Mouse (Mus musculus): ENCODE data around the gene Gm9780. TPM values are rescaled to one million over a fixed set of nuclear protein-coding genes. Genes with fewer than 3 reads are reported as not detected.
A peak's percentile ranks its signal among the peaks of the same experiment; 100 is the strongest.
"Not testable (repeated sequence)": the region's sequence is repeated elsewhere in the genome, so short reads cannot be mapped to it uniquely, and the experiment has no call there.

The Gm9780 gene
- polyA plus RNA-seq, 1 experiment from 2014 or later: 6.8 TPM

GRCm38 (mm10) chr14:25979242-25979941 is 63.1 kb downstream of the Gm9780 start:
- Histone ChIP-seq H3K4me3 (ENCODE audit: low read depth, low read length) (peak overlapping the region; percentile 24), H3K27ac (ENCODE audit: low read length) (peak overlapping the region; percentile 84), H3K4me2 (ENCODE audit: low read length) (peak overlapping the region; percentile 41; the same call in 1 of the 2 replicates)
- 0% methylated on average over 7 of the region's 13 CpGs for WGBS
- H3K4me1 ChIP-seq (ENCODE audit: control insufficient read depth, insufficient read depth, low read length); H3K9ac ChIP-seq (ENCODE audit: low read depth, low read length); H3K27me3 ChIP-seq (ENCODE audit: control insufficient read depth, insufficient read depth, low read depth, low read length); H3K36me3 ChIP-seq (ENCODE audit: control insufficient read depth, insufficient read depth, low read length); H3K9me3 ChIP-seq (replicated peaks; ENCODE audit: control insufficient read depth, low read length, poor library complexity, severe bottlenecking): not testable (repeated sequence)
- peak; percentile 90; the same call in 1 of the 2 replicates for ATAC-seq

- peak within 1 kb of the TSS; percentile 24 for H3K4me3 ChIP-seq (ENCODE audit: low read depth, low read length)
- H3K27ac ChIP-seq (ENCODE audit: low read length): peak within 1 kb of the TSS; percentile 84
- H3K4me2 ChIP-seq (ENCODE audit: low read length): peak within 1 kb of the TSS; percentile 41; the same call in 1 of the 2 replicates
- ATAC-seq: peak; percentile 77
- H3K9ac ChIP-seq (ENCODE audit: low read depth, low read length); H3K36me3 ChIP-seq (ENCODE audit: control insufficient read depth, insufficient read depth, low read length); H3K4me1 ChIP-seq (ENCODE audit: control insufficient read depth, insufficient read depth, low read length); H3K9me3 ChIP-seq (replicated peaks; ENCODE audit: control insufficient read depth, low read length, poor library complexity, severe bottlenecking); H3K27me3 ChIP-seq (ENCODE audit: control insufficient read depth, insufficient read depth, low read depth, low read length): not testable (repeated sequence)
- WGBS: no CpG with 5 or more reads among the region's 25 CpGs
Observed at GRCm38 (mm10) chr14:25978371-25979241, 63.9 kb downstream of the Gm9780 start, which contains the start of gene Duxbl1. Gene Duxbl1 (plus strand): TSS chr14:25978577.

Other genes starting within 250 kb of the Gm9780 start
- 1.8 and 2.4 TPM in 2 replicates for gene Anxa11, start 200.6 kb downstream of the Gm9780 start, polyA plus RNA-seq (2015; fragmentation: Nextera tagmentation; extraction: Ambion mirVana)
- not detected in 2 replicates for gene Plac9a, start 139.6 kb downstream of the Gm9780 start, polyA plus RNA-seq (2015; fragmentation: Nextera tagmentation; extraction: Ambion mirVana)
- gene Tmem254a, start 115.0 kb downstream of the Gm9780 start, polyA plus RNA-seq (2015; fragmentation: Nextera tagmentation; extraction: Ambion mirVana): 6.5 and 8.1 TPM in 2 replicates
- not detected in 2 replicates for gene Cphx1, start 104.4 kb downstream of the Gm9780 start, polyA plus RNA-seq (2015; fragmentation: Nextera tagmentation; extraction: Ambion mirVana)
- gene Duxbl1, start 64.1 kb downstream of the Gm9780 start, polyA plus RNA-seq (2015; fragmentation: Nextera tagmentation; extraction: Ambion mirVana): 1.9 and 2.4 TPM in 2 replicates
- 18.6 and 24.9 TPM in 2 replicates for gene Tmem254c, start 24.6 kb upstream of the Gm9780 start, polyA plus RNA-seq (2015; fragmentation: Nextera tagmentation; extraction: Ambion mirVana)
- not detected in 2 replicates for gene Cphx2, start 38.8 kb upstream of the Gm9780 start, polyA plus RNA-seq (2015; fragmentation: Nextera tagmentation; extraction: Ambion mirVana)
- gene Cphx3, start 39.6 kb upstream of the Gm9780 start, polyA plus RNA-seq (2015; fragmentation: Nextera tagmentation; extraction: Ambion mirVana): not detected in 2 replicates
- gene Duxbl2, start 75.6 kb upstream of the Gm9780 start, polyA plus RNA-seq (2015; fragmentation: Nextera tagmentation; extraction: Ambion mirVana): 1.9 TPM in 1 of 2 replicates, not detected in the other
- 5.9 and 6.9 TPM in 2 replicates for gene Plac9b, start 139.8 kb upstream of the Gm9780 start, polyA plus RNA-seq (2015; fragmentation: Nextera tagmentation; extraction: Ambion mirVana)
- 31.1 and 31.9 TPM in 2 replicates for gene Tmem254b, start 164.3 kb upstream of the Gm9780 start, polyA plus RNA-seq (2015; fragmentation: Nextera tagmentation; extraction: Ambion mirVana)
- 2.8 and 3.5 TPM in 2 replicates for gene Duxbl3, start 215.3 kb upstream of the Gm9780 start, polyA plus RNA-seq (2015; fragmentation: Nextera tagmentation; extraction: Ambion mirVana)

Measured in midbrain, embryonic 16.5 days (tissue).